Mouse (Mus musculus) C2C12 (cell line): ENCODE results near the gene Cbll1.

Experiments used
- CEBPB ChIP-seq: IDR thresholded peaks from one replicate; pipeline ENCODE4 v1.6.1; 2011; ENCODE audit warnings: low read depth, mild to moderate bottlenecking, control low read depth, moderate library complexity
- CTCF ChIP-seq: IDR thresholded peaks from one replicate; pipeline ENCODE4 v1.5.1; 2011; ENCODE audit not compliant: control insufficient read depth, insufficient read depth, insufficient read length
- MYOD1 ChIP-seq: IDR thresholded peaks from one replicate; pipeline ENCODE4 v1.6.1; 2011; ENCODE audit warnings: low read depth; ENCODE audit not compliant: control insufficient read depth, insufficient read length
- MYOG ChIP-seq: IDR thresholded peaks from one replicate; pipeline ENCODE4 v1.6.1; 2011; ENCODE audit not compliant: control insufficient read depth, insufficient read length; ENCODE audit errors: extremely low read depth
- USF1 ChIP-seq: IDR thresholded peaks from one replicate; pipeline ENCODE4 v1.6.1; 2011; ENCODE audit warnings: low read depth, mild to moderate bottlenecking, control low read depth, moderate library complexity

- TF ChIP-seq CTCF = no peak
- no peak for TF ChIP-seq MYOG
- TF ChIP-seq USF1 = no peak
- no peak for TF ChIP-seq CEBPB
- no peak for TF ChIP-seq MYOD1
Measured at GRCm38 (mm10) chr12:31437791-31438190, 61.6 kb downstream of the Cbll1 start.
